Mouse (Mus musculus) CD4-positive, CD25-positive, alpha-beta regulatory T cell, adult 4 months (primary cell): ENCODE results near the gene Cat. TPM values are rescaled to one million over a fixed set of nuclear protein-coding genes. Genes with fewer than 3 reads are reported as not detected.

Experiments used
- ATAC-seq: one replicate; pipeline ENCODE4 v1.8.0; 2017
- polyA plus RNA-seq, 2 experiments: library from polyadenylated mRNA; unstranded; fragments of 100-300 nt; shearing (Covaris generic); gene quantifications; one replicate each; pipeline ENCODE4 v1.2.1; 2017

Gene Cat
- polyA plus RNA-seq, 2 experiments from 2014 or later: 98.4 to 104 TPM

GRCm38 (mm10) chr2:103476657-103477056 is 8.3 kb downstream of the Cat start:
- ATAC-seq: no peak

GRCm38 (mm10) chr2:103476180-103476579 is 8.8 kb downstream of the Cat start:
- ATAC-seq: no peak

GRCm38 (mm10) chr2:103473362-103473761 is 11.6 kb downstream of the Cat start:
- ATAC-seq: no peak

- ATAC-seq: no peak
Measured at GRCm38 (mm10) chr2:103466984-103467588, 17.9 kb downstream of the Cat start.

- no peak for ATAC-seq
Measured at GRCm38 (mm10) chr2:103466272-103466671, 18.7 kb downstream of the Cat start.

GRCm38 (mm10) chr2:103465429-103465828 is 19.5 kb downstream of the Cat start:
- ATAC-seq: no peak

GRCm38 (mm10) chr2:103464524-103464923 is 20.4 kb downstream of the Cat start:
- ATAC-seq: no peak

- ATAC-seq: no peak
Measured at GRCm38 (mm10) chr2:103462746-103463145, 22.2 kb downstream of the Cat start.

- ATAC-seq: peak; percentile 26
Measured at GRCm38 (mm10) chr2:103461743-103462142, 23.2 kb downstream of the Cat start.

GRCm38 (mm10) chr2:103461210-103461609 is 23.8 kb downstream of the Cat start:
- ATAC-seq: no peak

- ATAC-seq: no peak
Measured at GRCm38 (mm10) chr2:103459069-103459468, 25.9 kb downstream of the Cat start.

- no peak for ATAC-seq
Measured at GRCm38 (mm10) chr2:103457628-103458027, 27.3 kb downstream of the Cat start.

- ATAC-seq: peak; percentile 23
Measured at GRCm38 (mm10) chr2:103457048-103457447, 27.9 kb downstream of the Cat start.

- peak; percentile 94 for ATAC-seq
Measured at GRCm38 (mm10) chr2:103456646-103457045, 28.3 kb downstream of the Cat start.

GRCm38 (mm10) chr2:103455748-103456147 is 29.2 kb downstream of the Cat start:
- ATAC-seq: no peak

GRCm38 (mm10) chr2:103452550-103452949 is 32.4 kb downstream of the Cat start:
- no peak for ATAC-seq

GRCm38 (mm10) chr2:103450267-103450666 is 34.7 kb downstream of the Cat start:
- ATAC-seq: no peak

- no peak for ATAC-seq
Measured at GRCm38 (mm10) chr2:103449813-103450212, 35.1 kb downstream of the Cat start.

- no peak for ATAC-seq
Measured at GRCm38 (mm10) chr2:103448947-103449560, 35.9 kb downstream of the Cat start.

- no peak for ATAC-seq
Measured at GRCm38 (mm10) chr2:103446326-103446725, 38.6 kb downstream of the Cat start.

- no peak for ATAC-seq
Measured at GRCm38 (mm10) chr2:103445776-103446175, 39.2 kb downstream of the Cat start.

- peak; percentile 32 for ATAC-seq
Measured at GRCm38 (mm10) chr2:103439710-103440109, 45.2 kb downstream of the Cat start.

GRCm38 (mm10) chr2:103439071-103439622 is 45.8 kb downstream of the Cat start:
- no peak for ATAC-seq

GRCm38 (mm10) chr2:103436534-103436933 is 48.4 kb downstream of the Cat start:
- no peak for ATAC-seq
